Mouse (Mus musculus) embryonic facial prominence, embryonic 14.5 days (tissue): ENCODE data around the gene Tmem131l. TPM values are rescaled to one million over a fixed set of nuclear protein-coding genes. Genes with fewer than 3 reads are reported as not detected.

Source experiments
- ATAC-seq: fragments of 200-750 bp; cut with Nextera tagmentation; 2 replicates; pipeline ENCODE4 v1.8.0; 2017; ENCODE audit warnings: low read depth, moderate number of reproducible peaks, moderate TSS enrichment
- DNase-seq: peaks from one replicate; pipeline ENCODE4 v3.0.0-alpha.2; 2015; ENCODE audit warnings: low spot score
- H3K27ac ChIP-seq: fragments of 300-500 bp; sonication (generic); replicated peaks from 2 replicates; pipeline ENCODE4 v1.5.1; 2014; ENCODE audit warnings: low read depth, mild to moderate bottlenecking, low read length, moderate library complexity
- H3K27me3 ChIP-seq: fragments of 300-500 bp; sonication (generic); replicated peaks from 2 replicates; pipeline ENCODE4 v1.6.1; 2014; ENCODE audit warnings: low read length; ENCODE audit not compliant: control insufficient read depth, insufficient read depth
- H3K36me3 ChIP-seq: fragments of 300-500 bp; sonication (generic); 2 replicates; pipeline ENCODE4 v1.6.1; 2014; ENCODE audit warnings: low read length, mixed read lengths; ENCODE audit not compliant: control insufficient read depth, insufficient read depth
- H3K4me1 ChIP-seq: fragments of 300-500 bp; sonication (generic); 2 replicates; pipeline ENCODE4 v1.6.1; 2014; ENCODE audit warnings: antibody characterized with exemption, low read length; ENCODE audit not compliant: control insufficient read depth, insufficient read depth
- H3K4me2 ChIP-seq: fragments of 300-500 bp; sonication (generic); 2 replicates; pipeline ENCODE4 v1.6.1; 2014; ENCODE audit warnings: low read depth, mild to moderate bottlenecking, low read length, moderate library complexity, mixed read lengths
- H3K4me3 ChIP-seq: fragments of 300-500 bp; sonication (generic); 2 replicates; pipeline ENCODE4 v1.5.1; 2014; ENCODE audit warnings: low read depth, mild to moderate bottlenecking, low read length
- H3K9ac ChIP-seq: fragments of 300-500 bp; sonication (generic); 2 replicates; pipeline ENCODE4 v1.6.1; 2014; ENCODE audit warnings: low read depth, mild to moderate bottlenecking, low read length, moderate library complexity, mixed read lengths
- H3K9me3 ChIP-seq: fragments of 300-500 bp; sonication (generic); 2 replicates; pipeline ENCODE4 v1.6.1; 2016; ENCODE audit warnings: low read length; ENCODE audit not compliant: control insufficient read depth
- WGBS: fragments of 180-500 bp; shearing (Covaris S2); extraction: QIAGEN DNeasy Blood & Tissue Kit; methylation state at CpG from one replicate; pipeline ENCODE4 v1.1.7; 2014; 5-methylcytosine and 5-hydroxymethylcytosine counted together
- polyA plus RNA-seq: library from polyadenylated mRNA; unstranded; fragments of >200 nt; fragmentation: Nextera tagmentation; extraction: Ambion mirVana; gene quantifications from 2 replicates; pipeline ENCODE4 v1.2.1, GENCODE M21; 2014

Gene Tmem131l
- polyA plus RNA-seq, 1 experiment from 2014 or later = 46.5 TPM

DNA sequence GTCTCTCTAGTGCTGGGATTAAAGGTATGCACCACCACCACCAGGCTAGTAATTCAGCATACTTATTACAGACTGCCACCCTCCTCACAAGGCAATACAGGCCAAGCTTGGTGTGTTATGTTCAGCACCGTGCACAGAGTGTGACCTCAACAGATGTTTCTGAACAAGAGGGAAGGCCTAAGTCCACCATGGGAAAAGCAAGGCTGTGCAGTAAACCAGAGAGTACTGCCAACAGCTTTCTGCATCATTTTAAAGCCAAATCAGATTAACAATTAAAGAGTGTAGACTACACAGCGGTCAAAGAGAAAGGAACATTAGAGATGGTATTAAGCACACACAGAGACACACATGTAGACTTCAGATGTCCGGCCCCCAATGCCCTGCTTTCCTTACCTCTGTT lies 8.8 kb downstream of the Tmem131l start:
- H3K9me3 ChIP-seq = no peaks in the 10 kb centered on the region
- no peak for ATAC-seq
- H3K4me2 ChIP-seq = no peak overlapping the region
- no peak overlapping the region for H3K4me3 ChIP-seq
- H3K36me3 ChIP-seq = peaks cover 42% of the 10 kb centered on the region
- no peak overlapping the region for H3K9ac ChIP-seq
- H3K27me3 ChIP-seq = no peaks in the 10 kb centered on the region
- 76% methylated on average over 3 of the region's 3 CpGs for WGBS
- H3K27ac ChIP-seq = no peak overlapping the region
- DNase-seq = no peak
- H3K4me1 ChIP-seq = peaks cover 8% of the 10 kb centered on the region

- H3K36me3 ChIP-seq = peaks cover 48% of the 10 kb centered on the region
- WGBS = 84% methylated on average over 4 of the region's 4 CpGs
- no peak overlapping the region for H3K27ac ChIP-seq
- DNase-seq = no peak
- no peak overlapping the region for H3K4me3 ChIP-seq
- H3K9me3 ChIP-seq = no peaks in the 10 kb centered on the region
- H3K4me2 ChIP-seq = no peak overlapping the region
- ATAC-seq = no peak
- peaks cover 12% of the 10 kb centered on the region for H3K4me1 ChIP-seq
- H3K9ac ChIP-seq = no peak overlapping the region
- H3K27me3 ChIP-seq = no peaks in the 10 kb centered on the region
Measured at GRCm38 (mm10) chr3:84028968-84029367, 11.0 kb downstream of the Tmem131l start.

DNA sequence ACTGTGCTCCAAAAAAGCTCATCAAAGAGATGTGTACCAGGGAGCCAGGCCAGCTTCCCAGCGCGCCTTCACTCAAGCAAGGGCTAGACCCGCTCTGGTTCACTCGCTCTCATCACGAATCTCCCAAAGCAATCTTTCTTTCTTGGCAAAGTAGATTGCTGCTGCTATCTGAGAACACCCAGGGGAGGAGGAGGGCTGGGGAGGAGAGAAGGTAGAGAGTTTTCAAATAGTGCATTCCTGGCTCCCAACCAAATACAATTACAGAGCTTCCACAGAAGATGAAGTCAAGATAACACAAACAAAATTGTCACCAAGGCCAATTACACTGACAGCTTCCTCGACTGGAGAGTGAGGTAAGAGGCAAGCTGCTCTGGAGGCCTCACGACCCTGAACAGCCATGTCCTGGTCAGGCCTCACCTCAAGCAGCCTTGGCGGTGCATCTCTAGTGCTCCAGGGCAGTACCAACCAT lies 12.2 kb downstream of the Tmem131l start:
- H3K4me2 ChIP-seq = no peak overlapping the region
- peaks cover 14% of the 10 kb centered on the region for H3K4me1 ChIP-seq
- H3K4me3 ChIP-seq = no peak overlapping the region
- H3K36me3 ChIP-seq = peaks cover 36% of the 10 kb centered on the region
- no peaks in the 10 kb centered on the region for H3K27me3 ChIP-seq
- H3K9me3 ChIP-seq = no peaks in the 10 kb centered on the region
- no peak overlapping the region; the same call in 1 of the 2 replicates for H3K27ac ChIP-seq
- 38% methylated on average over 8 of the region's 8 CpGs for WGBS
- peak; percentile 90 for DNase-seq
- peak; percentile 63 for ATAC-seq
- no peak overlapping the region for H3K9ac ChIP-seq

DNA sequence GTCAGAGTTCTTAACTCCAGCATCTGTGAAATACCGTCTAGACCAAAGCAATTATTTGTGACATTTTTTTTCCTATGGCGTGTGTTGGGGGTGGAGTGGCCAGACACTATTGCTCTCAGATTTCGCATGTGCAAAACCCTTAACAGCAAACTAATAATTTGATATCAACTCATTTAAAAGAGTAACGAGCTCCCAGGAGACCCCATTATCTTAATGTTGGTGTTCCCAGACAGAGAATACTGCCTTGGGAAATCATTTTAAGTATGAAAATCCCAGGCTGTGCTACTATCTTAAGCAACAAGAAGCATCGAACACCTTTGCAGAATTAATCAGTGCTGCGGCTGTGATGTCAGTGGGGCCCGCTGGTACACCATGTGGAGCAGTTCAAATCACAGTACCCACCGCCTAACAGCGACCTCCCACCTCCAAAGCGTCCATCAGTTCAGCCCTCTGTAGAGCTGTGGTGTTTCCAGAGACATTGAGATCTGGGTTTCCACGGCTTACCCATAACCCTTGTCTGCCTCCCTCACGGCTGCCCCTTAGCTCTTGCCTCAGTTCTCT lies 15.4 kb downstream of the Tmem131l start:
- no peak overlapping the region for H3K9ac ChIP-seq
- H3K27me3 ChIP-seq = no peaks in the 10 kb centered on the region
- H3K4me3 ChIP-seq = no peak overlapping the region
- peak; percentile 58 for DNase-seq
- peaks cover 16% of the 10 kb centered on the region; the same call in 1 of the 2 replicates for H3K36me3 ChIP-seq
- no peaks in the 10 kb centered on the region for H3K9me3 ChIP-seq
- peaks cover 36% of the 10 kb centered on the region for H3K4me1 ChIP-seq
- ATAC-seq = peak; percentile 34; the same call in 1 of the 2 replicates
- no peak overlapping the region for H3K27ac ChIP-seq
- WGBS = 77% methylated on average over 12 of the region's 12 CpGs
- no peak overlapping the region for H3K4me2 ChIP-seq

DNA sequence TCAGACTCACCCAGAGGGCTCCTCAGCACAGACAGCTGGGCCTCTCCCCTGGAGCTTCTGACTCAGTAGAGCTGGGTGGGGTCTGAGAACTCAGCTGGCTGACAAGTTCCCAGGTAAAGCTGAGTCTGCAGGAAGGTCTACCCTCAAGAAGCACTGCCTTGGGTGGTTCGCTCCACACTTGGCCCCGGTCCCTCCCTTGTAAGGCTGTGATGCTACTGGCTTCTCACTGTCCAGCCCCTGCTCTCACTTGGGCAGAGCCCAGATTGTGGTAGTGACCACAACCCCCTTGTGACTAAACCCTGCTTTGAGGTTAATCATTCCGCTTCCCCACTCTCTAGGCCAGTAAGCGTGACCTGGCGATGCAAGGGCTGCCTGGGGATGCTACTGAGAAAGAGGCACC lies 17.3 kb downstream of the Tmem131l start:
- ATAC-seq = peak; percentile 31; the same call in 1 of the 2 replicates
- 0 out of 2 replicates have a peak overlapping the region, but pooled peaks have one; percentile 31 for H3K27ac ChIP-seq
- H3K4me2 ChIP-seq = no peak overlapping the region
- no peak overlapping the region for H3K9ac ChIP-seq
- peaks cover 36% of the 10 kb centered on the region for H3K4me1 ChIP-seq
- H3K36me3 ChIP-seq = peaks cover 6% of the 10 kb centered on the region; the same call in 1 of the 2 replicates
- no peak overlapping the region for H3K4me3 ChIP-seq
- no peaks in the 10 kb centered on the region for H3K27me3 ChIP-seq
- peak; percentile 74 for DNase-seq
- 54% methylated on average over 5 of the region's 5 CpGs for WGBS
- H3K9me3 ChIP-seq = no peaks in the 10 kb centered on the region

- ATAC-seq = no peak
- no peaks in the 10 kb centered on the region for H3K27me3 ChIP-seq
- H3K4me3 ChIP-seq = no peak overlapping the region
- DNase-seq = no peak
- no peak overlapping the region for H3K4me2 ChIP-seq
- H3K27ac ChIP-seq = 0 out of 2 replicates have a peak overlapping the region, but pooled peaks have one; percentile 52
- H3K9ac ChIP-seq = no peak overlapping the region
- peaks cover 36% of the 10 kb centered on the region for H3K4me1 ChIP-seq
- no peaks in the 10 kb centered on the region for H3K9me3 ChIP-seq
- whole genome bisulfite sequencing = 76% methylated on average over 6 of the region's 6 CpGs
- peaks cover 6% of the 10 kb centered on the region; the same call in 1 of the 2 replicates for H3K36me3 ChIP-seq
Measured at GRCm38 (mm10) chr3:84022201-84022584, 17.8 kb downstream of the Tmem131l start.

GRCm38 (mm10) chr3:84021217-84022200 lies 18.5 kb downstream of the Tmem131l start:
- H3K9me3 ChIP-seq = no peaks in the 10 kb centered on the region
- ATAC-seq (no peak; the same call in 1 of the 2 replicates), DNase-seq (peak; percentile 29)
- 51% methylated on average over 8 of the region's 8 CpGs for WGBS
- peak overlapping the region; percentile 17 for H3K27ac ChIP-seq
- H3K4me2 ChIP-seq = no peak overlapping the region
- peaks cover 36% of the 10 kb centered on the region for H3K4me1 ChIP-seq
- no peak overlapping the region for H3K4me3 ChIP-seq
- H3K27me3 ChIP-seq = no peaks in the 10 kb centered on the region
- no peak overlapping the region for H3K9ac ChIP-seq
- peaks cover 6% of the 10 kb centered on the region; the same call in 1 of the 2 replicates for H3K36me3 ChIP-seq

GRCm38 (mm10) chr3:84020528-84020927 lies 19.4 kb downstream of the Tmem131l start:
- no peak for ATAC-seq
- H3K4me3 ChIP-seq = no peak overlapping the region
- peaks cover 10% of the 10 kb centered on the region; the same call in 1 of the 2 replicates for H3K36me3 ChIP-seq
- no peak overlapping the region for H3K9ac ChIP-seq
- DNase-seq = no peak
- no peak overlapping the region for H3K27ac ChIP-seq
- H3K27me3 ChIP-seq = no peaks in the 10 kb centered on the region
- no peak overlapping the region for H3K4me2 ChIP-seq
- peaks cover 30% of the 10 kb centered on the region for H3K4me1 ChIP-seq
- 44% methylated on average over 3 of the region's 3 CpGs for WGBS
- H3K9me3 ChIP-seq = no peaks in the 10 kb centered on the region
